Mouse (Mus musculus) forebrain, embryonic 10.5 days (tissue): ENCODE measurements at regions not wholly inside any gene's neighbourhood (a gene's known extent, or its start where the extent isn't known, plus 50 kb on each side); places are given as distances from the start of the nearest gene placed in this dataset.
A peak's percentile ranks its signal among the peaks of the same experiment; 100 is the strongest.

Experiments
- DNase-seq: peaks from one replicate; pipeline ENCODE4 v3.0.0-alpha.2; 2017; ENCODE audit warnings: low spot score; ENCODE audit errors: extremely low spot score
- H3K27ac ChIP-seq: fragments of 300-500 bp; sonication (generic); 2 replicates; pipeline ENCODE4 v1.5.1; 2016; ENCODE audit warnings: mild to moderate bottlenecking
- H3K27me3 ChIP-seq: fragments of 300-500 bp; sonication (generic); 2 replicates; pipeline ENCODE4 v1.6.1; 2016; ENCODE audit warnings: mild to moderate bottlenecking; ENCODE audit not compliant: poor library complexity, severe bottlenecking
- H3K36me3 ChIP-seq: fragments of 300-500 bp; sonication (generic); replicated peaks from 2 replicates; pipeline ENCODE4 v1.6.1; 2016; ENCODE audit warnings: mild to moderate bottlenecking, moderate library complexity
- H3K4me1 ChIP-seq: fragments of 300-500 bp; sonication (generic); 2 replicates; pipeline ENCODE4 v1.6.1; 2016
- H3K4me3 ChIP-seq: fragments of 300-500 bp; sonication (generic); 2 replicates; pipeline ENCODE4 v1.5.1; 2016; ENCODE audit warnings: mild to moderate bottlenecking, moderate library complexity
- H3K9me3 ChIP-seq: fragments of 300-500 bp; sonication (generic); 2 replicates; pipeline ENCODE4 v1.6.1; 2016; ENCODE audit warnings: mild to moderate bottlenecking, moderate library complexity
- WGBS: fragments of 180-500 bp; shearing (Covaris S2); methylation state at CpG from one replicate; pipeline ENCODE4 v1.1.7; 2016; 5-methylcytosine and 5-hydroxymethylcytosine counted together

- no peak overlapping the region for H3K4me3 ChIP-seq
- H3K27ac ChIP-seq: no peak overlapping the region
- no peaks in the 10 kb centered on the region for H3K36me3 ChIP-seq
- WGBS: 91% methylated on average over 8 of the region's 8 CpGs
- H3K27me3 ChIP-seq: no peaks in the 10 kb centered on the region
- no peak for DNase-seq
- no peaks in the 10 kb centered on the region for H3K4me1 ChIP-seq
- no peaks in the 10 kb centered on the region for H3K9me3 ChIP-seq
Observed at GRCm38 (mm10) chr3:117152414-117152813, 183.6 kb upstream of the Palmd start.

GRCm38 (mm10) chr3:117147414-117147813 lies 178.6 kb upstream of the Palmd start:
- Histone ChIP-seq H3K4me3 (no peak overlapping the region), H3K4me1 (no peaks in the 10 kb centered on the region), H3K27ac (no peak overlapping the region), H3K9me3 (no peaks in the 10 kb centered on the region), H3K36me3 (no peaks in the 10 kb centered on the region), H3K27me3 (no peaks in the 10 kb centered on the region)
- no peak for DNase-seq
- 91% methylated on average over 2 of the region's 2 CpGs for WGBS

DNA sequence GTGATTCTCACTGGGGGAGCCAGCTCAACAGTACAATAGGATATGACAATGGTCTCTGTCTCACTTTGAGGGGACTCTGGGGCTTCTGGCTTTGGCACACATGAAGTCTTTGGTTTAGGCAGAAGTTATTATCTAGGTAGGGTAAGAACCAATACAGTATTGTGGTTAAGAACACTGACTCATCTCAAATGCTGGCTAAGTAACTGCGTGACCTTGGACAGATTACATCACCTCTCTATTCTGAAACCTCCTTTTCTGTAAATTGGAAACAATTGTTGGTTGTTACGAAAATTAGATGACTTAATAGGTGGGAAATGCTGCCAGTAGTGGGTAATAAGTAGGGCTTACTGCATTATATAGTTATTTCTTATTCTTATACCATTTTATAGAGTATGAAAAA lies 171.0 kb upstream of the Palmd start:
- 84% methylated on average over 2 of the region's 2 CpGs for WGBS
- Histone ChIP-seq H3K36me3 (no peaks in the 10 kb centered on the region), H3K4me3 (no peak overlapping the region), H3K27me3 (no peaks in the 10 kb centered on the region), H3K27ac (no peak overlapping the region), H3K4me1 (no peaks in the 10 kb centered on the region), H3K9me3 (no peaks in the 10 kb centered on the region)
- no peak for DNase-seq

DNA sequence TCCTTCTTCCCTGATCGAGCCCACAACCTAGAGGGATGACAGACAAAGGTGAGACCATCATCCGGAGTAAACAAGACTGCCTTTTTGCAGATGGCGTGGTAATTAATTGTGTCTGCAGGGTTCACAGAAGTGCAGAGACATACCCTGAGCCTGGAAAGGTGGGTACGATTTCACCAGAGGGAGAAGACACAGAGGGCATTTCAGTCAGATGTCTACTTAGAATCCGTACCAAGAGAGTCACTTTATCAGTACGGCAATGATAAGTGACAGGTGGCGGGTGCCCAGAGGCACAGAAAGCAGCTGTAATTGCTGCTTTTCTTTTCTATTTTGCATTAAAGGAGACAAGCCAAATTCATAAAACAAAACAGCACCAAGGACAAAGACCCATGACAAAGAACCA lies 169.9 kb upstream of the Palmd start:
- H3K9me3 ChIP-seq: no peaks in the 10 kb centered on the region

DNA sequence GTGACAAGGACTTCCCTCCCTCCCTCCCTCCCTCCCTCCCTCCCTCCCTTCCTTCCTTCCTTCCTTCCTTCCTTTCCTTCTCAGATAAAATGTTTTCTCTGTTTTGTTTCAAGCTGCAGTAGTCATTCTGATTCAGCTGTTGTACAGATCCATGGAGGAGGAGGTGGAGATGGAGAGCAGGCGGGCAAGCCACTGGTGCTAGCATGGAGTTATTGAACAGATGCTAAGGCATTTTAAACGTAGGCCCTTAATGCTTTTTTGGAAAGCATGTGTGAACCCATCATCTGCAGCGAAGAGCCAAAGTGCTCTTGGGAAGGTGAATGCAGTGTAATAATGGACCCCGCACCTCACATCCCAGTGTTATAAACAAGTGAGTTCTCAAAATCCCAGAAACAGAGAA lies 164.1 kb upstream of the Palmd start:
- Histone ChIP-seq H3K27me3 (no peaks in the 10 kb centered on the region), H3K4me3 (no peak overlapping the region), H3K9me3 (no peaks in the 10 kb centered on the region), H3K27ac (no peak overlapping the region), H3K36me3 (no peaks in the 10 kb centered on the region), H3K4me1 (no peaks in the 10 kb centered on the region)
- no peak for DNase-seq
- WGBS: 90% methylated on average over 4 of the region's 4 CpGs

More for the DNA sequence above, 169.9 kb upstream of the Palmd start:
- H3K36me3 ChIP-seq: no peaks in the 10 kb centered on the region
- no peaks in the 10 kb centered on the region for H3K27me3 ChIP-seq
- H3K27ac ChIP-seq: no peak overlapping the region
- WGBS: 86% methylated on average over 7 of the region's 7 CpGs
- H3K4me3 ChIP-seq: no peak overlapping the region
- no peak for DNase-seq
- no peaks in the 10 kb centered on the region for H3K4me1 ChIP-seq

DNA sequence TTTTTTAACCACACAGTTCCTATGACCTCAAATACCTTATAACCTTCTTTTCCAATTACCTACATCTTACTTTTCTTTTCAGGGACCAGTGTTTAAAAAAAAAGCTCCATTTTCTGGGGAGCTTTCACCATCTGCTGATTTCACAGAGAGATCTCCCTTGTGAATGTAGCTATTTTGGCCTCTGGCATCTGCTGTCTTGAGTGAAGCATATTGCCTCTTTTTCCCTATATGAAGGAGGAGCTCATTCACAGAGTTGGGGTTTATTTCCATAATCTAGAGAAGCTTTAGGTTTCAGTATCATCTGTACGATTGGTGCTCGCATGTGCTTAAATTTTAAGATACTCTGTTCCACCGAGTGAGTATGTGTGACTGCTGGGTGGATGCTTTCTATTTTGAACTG lies 153.4 kb upstream of the Palmd start:
- no peak for DNase-seq
- H3K27me3 ChIP-seq: no peaks in the 10 kb centered on the region
- peaks cover 6% of the 10 kb centered on the region for H3K4me1 ChIP-seq
- H3K9me3 ChIP-seq: no peaks in the 10 kb centered on the region
- no peaks in the 10 kb centered on the region for H3K36me3 ChIP-seq
- no peak overlapping the region for H3K4me3 ChIP-seq
- H3K27ac ChIP-seq: no peak overlapping the region
- WGBS: 92% methylated on average over 3 of the region's 3 CpGs

DNA sequence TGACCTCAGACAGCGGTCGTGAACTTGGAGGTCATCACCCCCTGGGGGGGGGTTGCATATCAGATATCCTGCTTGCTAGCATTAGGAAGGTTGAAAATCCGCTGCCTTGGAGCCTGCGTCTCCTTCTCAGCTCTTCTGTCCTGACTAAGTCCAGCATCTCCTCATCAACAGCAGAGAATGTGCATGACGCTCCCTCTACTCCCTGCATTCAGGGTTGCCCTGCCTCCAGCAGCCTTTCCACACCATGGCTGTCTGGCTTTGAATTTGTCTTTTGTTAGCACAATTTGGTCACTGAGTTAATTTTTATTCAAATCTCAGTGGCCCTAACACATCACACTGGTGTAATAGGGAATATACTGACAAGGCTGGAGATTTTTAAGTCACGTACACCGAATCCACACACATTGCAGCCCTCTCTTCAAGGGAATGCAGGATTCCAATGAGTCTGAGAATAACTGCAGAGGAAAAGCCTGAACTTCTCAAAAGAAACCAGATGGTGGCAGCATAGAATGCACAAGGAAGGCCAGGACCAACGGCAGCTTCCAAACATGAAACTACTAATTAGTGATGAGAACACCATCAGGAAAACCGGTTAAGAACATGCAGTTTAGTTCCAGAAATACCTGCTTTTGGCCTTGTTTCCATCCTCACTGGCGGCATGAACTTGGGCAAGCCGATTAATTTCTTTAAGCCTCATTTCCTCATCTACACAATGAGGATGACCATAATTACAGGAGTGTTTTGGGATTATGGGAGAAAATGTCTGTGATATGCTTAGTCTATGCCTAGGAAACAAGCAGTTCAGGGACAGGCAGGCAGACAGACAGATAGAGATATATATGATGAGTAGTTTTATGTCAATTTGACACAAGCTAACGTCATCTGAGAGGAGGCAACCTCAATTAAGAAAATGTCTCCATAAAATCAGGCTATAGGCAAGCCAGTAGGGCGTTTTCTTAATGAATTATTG lies 151.6 kb upstream of the Palmd start:
- Histone ChIP-seq H3K4me1 (peaks cover 6% of the 10 kb centered on the region), H3K9me3 (no peaks in the 10 kb centered on the region), H3K36me3 (no peaks in the 10 kb centered on the region), H3K27ac (no peak overlapping the region), H3K4me3 (no peak overlapping the region), H3K27me3 (no peaks in the 10 kb centered on the region)
- 68% methylated on average over 13 of the region's 13 CpGs for WGBS
- DNase-seq: peak; percentile 26

DNA sequence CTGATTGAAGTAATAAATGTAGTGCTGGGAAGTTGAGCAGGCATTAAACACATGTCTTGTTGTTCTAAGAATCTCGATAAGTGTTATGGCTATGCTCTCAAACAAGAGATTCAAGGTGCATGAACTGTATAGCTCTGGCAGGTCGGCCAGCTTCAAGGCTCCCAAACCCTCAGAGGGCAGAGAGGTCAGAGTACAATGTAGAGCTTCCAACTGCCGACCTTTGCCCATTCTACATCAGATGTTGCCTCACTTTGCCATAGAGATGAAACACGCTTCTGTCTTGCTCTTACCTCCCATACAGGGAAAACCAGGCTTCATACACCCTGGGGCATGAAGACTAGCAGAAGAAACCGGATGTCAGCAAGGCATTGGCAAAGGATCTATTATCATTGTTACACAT lies 150.8 kb upstream of the Palmd start:
- WGBS: 79% methylated on average over 5 of the region's 5 CpGs

GRCm38 (mm10) chr3:117117838-117118237 lies 149.1 kb upstream of the Palmd start:
- DNase-seq: no peak
- WGBS: 65% methylated on average over 1 of the region's 1 CpGs
- Histone ChIP-seq H3K27ac (no peak overlapping the region), H3K4me1 (peaks cover 6% of the 10 kb centered on the region), H3K4me3 (no peak overlapping the region), H3K9me3 (no peaks in the 10 kb centered on the region), H3K36me3 (no peaks in the 10 kb centered on the region), H3K27me3 (no peaks in the 10 kb centered on the region)

More for the DNA sequence above, 150.8 kb upstream of the Palmd start:
- Histone ChIP-seq H3K4me3 (no peak overlapping the region), H3K9me3 (no peaks in the 10 kb centered on the region), H3K36me3 (no peaks in the 10 kb centered on the region), H3K27ac (no peak overlapping the region), H3K4me1 (peaks cover 6% of the 10 kb centered on the region), H3K27me3 (no peaks in the 10 kb centered on the region)
- DNase-seq: no peak

- 91% methylated on average over 2 of the region's 2 CpGs for WGBS
- no peaks in the 10 kb centered on the region for H3K9me3 ChIP-seq
Observed at GRCm38 (mm10) chr3:117116210-117116609, 147.4 kb upstream of the Palmd start.

GRCm38 (mm10) chr3:117112766-117113165 lies 144.0 kb upstream of the Palmd start:
- DNase-seq: no peak
- Histone ChIP-seq H3K9me3 (no peaks in the 10 kb centered on the region), H3K4me3 (no peak overlapping the region), H3K27me3 (no peaks in the 10 kb centered on the region), H3K4me1 (peaks cover 11% of the 10 kb centered on the region; the same call in 1 of the 2 replicates), H3K27ac (no peak overlapping the region), H3K36me3 (no peaks in the 10 kb centered on the region)
- 94% methylated on average over 3 of the region's 3 CpGs for WGBS

More at GRCm38 (mm10) chr3:117116210-117116609, 147.4 kb upstream of the Palmd start:
- H3K27ac ChIP-seq: no peak overlapping the region
- no peaks in the 10 kb centered on the region for H3K27me3 ChIP-seq
- DNase-seq: no peak
- H3K4me1 ChIP-seq: peaks cover 6% of the 10 kb centered on the region
- H3K36me3 ChIP-seq: no peaks in the 10 kb centered on the region
- H3K4me3 ChIP-seq: no peak overlapping the region

DNA sequence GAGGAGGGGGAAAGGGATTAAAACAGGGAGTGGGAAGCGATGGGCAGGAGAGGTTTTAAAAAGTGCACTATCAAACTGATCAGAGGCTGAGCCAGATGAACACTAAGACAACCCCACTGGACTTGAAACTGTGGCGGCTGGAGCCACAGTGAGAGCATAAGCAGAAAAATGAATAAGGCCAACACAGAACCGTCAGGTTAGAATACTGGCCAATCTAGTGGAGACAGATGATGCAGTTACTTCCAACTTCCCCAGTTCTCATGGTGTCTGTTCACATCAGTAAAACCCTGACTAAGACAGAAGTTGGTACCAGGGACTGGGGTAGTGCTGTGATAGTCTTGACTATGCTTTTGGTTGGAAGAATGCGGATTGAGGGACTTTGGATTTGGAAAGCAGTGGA lies 143.5 kb upstream of the Palmd start:
- no peak for DNase-seq
- Histone ChIP-seq H3K4me1 (peaks cover 16% of the 10 kb centered on the region; the same call in 1 of the 2 replicates), H3K9me3 (no peaks in the 10 kb centered on the region), H3K36me3 (no peaks in the 10 kb centered on the region), H3K27me3 (no peaks in the 10 kb centered on the region), H3K4me3 (no peak overlapping the region), H3K27ac (no peak overlapping the region)
- 90% methylated on average over 4 of the region's 4 CpGs for WGBS

GRCm38 (mm10) chr3:117108966-117109700 lies 140.3 kb upstream of the Palmd start:
- Histone ChIP-seq H3K4me3 (no peak overlapping the region), H3K27ac (peak overlapping the region; percentile 7; the same call in 1 of the 2 replicates), H3K4me1 (peaks cover 23% of the 10 kb centered on the region), H3K9me3 (no peaks in the 10 kb centered on the region), H3K27me3 (no peaks in the 10 kb centered on the region), H3K36me3 (no peaks in the 10 kb centered on the region)
- DNase-seq: no peak
- WGBS: 66% methylated on average over 8 of the region's 8 CpGs
